Mouse (Mus musculus): ENCODE measurements at regions not wholly inside any gene's neighbourhood (a gene's known extent, or its start where the extent isn't known, plus 50 kb on each side); places are given as distances from the start of the nearest gene placed in this dataset.

GRCm38 (mm10) chr5:149908376-149909078 lies 109.9 kb upstream of the Rxfp2 start:
- TF ChIP-seq POLR2A (IDR thresholded peaks at IDR 0.05; ENCODE audit: control insufficient read depth, extremely low read depth, insufficient read depth, low read length, poor library complexity) (no peak), CTCF (IDR thresholded peaks at IDR 0.05; ENCODE audit: borderline replicate concordance, control insufficient read depth, extremely low read depth, insufficient read depth, low read length, poor library complexity) (no peak)
